Mouse (Mus musculus) right cerebral cortex, adult 2 months (tissue): Measurements from ENCODE around the gene Sema4f.

Experiments
- DNase-seq, 2 experiments: peaks; one replicate each; pipeline ENCODE4 v3.0.0; 2021 to 2022; ENCODE audit warnings: low spot score in 2 of 2

Sema4f gene

DNA sequence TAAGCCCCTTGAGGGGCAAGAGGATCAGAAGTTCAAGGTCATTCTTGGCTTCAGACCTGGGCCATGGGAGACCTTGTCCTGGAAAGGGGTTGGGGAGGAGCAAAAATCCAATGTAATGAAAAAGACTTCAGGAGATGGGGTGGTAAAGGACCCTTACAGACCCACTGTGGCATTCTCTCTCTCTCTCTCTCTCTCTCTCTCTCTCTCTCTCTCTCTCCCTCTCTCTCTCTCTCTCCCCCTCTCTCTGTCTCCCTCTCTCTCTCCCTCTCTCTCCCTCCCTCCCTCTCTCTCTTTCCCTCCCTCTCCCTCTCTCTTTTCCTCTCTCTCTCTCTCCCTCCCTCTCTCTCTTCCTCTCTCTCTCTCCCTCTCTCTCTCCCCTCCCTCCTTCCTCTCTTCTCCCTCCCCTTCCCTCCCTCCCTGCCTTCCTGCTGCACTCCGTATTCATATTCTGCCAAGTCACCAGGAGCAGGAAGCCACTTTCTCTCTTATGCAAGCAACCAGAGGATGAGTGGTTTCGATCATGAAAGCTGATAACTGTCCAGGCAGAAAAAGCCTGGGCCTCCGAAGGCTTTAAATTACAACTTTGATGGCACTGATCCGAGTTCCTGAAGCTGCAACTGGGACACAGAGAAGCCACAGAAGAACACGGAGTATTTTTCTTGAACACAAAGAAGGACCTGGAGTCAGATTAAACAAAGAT is 67.8 kb downstream of the Sema4f start:
- DNase-seq = no peak

DNA sequence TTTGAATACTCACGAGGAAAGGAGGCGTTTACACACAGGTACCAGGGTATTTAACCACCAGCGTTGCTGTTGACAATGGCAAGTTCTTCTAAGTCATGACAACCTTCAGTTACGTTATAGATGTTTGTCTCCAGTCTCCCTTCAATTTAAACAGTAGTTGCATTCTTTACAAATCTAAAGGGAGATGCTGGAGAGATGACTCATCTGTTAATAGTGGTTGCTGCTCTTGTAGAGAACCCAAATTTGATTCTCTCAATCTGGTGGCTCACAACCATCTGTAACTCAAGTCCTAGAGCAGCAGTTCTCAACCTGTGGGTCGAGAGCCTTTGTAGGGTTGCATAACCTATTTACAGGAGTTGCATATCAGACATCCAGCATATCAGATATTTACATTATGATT is 71.1 kb downstream of the Sema4f start:
- DNase-seq = no peak

DNA sequence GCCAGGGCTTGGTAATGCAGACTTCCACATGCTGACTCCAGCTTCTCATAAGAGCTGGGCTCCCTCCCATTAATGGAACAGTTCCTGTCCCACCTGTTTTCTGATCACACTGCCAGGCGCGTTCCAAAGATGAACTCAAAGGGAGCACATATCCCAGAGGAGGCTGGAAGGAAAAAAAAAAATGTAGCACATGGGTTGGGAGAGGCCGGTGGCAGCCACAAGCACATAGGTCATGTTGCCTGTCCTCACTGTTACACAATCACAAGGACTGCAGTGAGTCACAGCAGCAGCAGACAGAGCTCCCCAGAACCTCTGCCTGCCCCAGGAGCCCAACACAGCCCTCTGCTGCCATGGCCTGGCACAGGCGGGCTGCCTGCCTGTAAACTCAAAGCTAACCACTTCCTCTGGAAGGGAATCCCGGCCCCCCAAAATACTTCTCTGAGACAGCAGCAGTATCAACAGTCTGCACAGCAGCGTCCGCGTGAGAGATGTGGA is 76.1 kb downstream of the Sema4f start:
- peak in 1 of 2 experiments; percentile 28 for DNase-seq

DNA sequence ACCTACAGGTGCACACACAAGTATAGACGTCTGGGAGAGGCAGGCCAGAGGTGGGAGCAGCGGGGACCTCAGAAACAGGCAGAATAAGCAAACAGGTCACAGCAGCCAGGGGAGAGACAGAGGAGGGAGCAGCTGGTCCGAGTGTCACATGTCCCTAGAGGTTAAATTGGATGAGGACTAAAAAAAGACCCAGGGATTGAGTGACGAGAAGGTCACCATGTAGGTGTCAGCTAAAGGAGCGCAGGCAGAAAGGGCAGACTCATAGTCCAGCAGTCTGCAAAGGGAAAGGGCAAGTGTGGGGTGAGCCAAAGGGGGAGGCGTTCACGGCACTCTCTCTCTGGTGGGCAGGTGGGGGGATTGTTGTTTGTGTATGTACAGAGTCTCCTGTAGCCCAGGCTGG is 77.1 kb downstream of the Sema4f start:
- DNase-seq = no peak

DNA sequence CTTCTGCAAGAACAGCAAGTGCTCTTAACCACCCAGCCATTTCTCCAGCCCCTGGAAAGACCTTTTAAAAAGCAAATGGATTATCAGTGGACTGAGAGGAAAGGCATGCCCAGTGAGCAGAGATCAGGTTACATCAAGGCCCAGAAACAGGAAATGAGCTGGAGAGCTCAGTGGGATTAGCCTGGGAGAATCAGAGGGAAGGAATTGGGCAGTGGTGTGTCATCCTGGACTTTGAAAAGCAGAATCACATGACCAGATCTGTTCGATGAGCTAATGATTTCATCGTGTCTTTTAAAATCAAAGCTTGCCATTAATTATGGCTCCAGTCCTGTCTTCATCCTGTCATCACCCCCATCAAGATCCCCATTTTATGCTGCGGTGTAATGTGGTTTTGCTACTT is 77.5 kb downstream of the Sema4f start:
- DNase-seq = no peak
